Mouse (Mus musculus): ENCODE measurements around the gene Igsf21. TPM values are rescaled to one million over a fixed set of nuclear protein-coding genes. Genes with fewer than 3 reads are reported as not detected.

The Igsf21 gene
- polyA plus RNA-seq, 1 experiment: 42.0 TPM

DNA sequence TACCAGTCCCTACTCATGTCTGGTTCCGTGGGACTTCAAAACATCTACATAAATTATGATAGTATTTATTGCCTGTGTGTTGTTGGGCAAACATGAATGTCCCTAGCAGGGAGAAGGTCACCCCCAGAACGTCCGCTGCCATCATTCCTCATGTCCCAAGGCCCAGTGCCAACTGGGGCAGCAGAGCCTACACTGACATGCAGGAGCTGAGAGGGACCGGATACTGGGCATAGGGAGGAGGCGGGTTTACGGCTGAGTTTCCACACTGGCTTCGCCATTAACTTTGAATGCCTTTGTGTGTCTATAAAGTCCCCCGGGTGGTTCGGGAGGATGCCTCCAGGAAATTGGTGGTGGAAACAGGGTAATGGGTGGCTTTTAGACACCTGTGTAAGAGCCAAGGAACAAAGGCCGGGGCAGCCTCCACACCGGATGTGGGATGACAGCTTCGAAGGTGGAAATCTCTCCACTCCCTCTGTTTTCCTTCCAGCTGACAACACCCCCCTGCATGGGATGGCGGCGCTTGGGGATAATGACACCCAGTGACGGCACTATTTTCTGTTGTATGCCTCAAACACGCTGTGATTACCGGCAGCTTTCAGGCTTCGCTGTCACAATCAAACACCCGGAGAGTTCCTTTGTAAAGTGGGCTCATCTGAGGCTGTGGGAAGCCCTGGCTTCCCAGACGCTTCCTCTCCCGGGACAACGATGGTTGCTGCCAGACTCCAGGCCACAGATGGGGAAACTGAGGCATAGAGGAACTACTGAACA, 26.1 kb downstream of the Igsf21 start:
- Histone ChIP-seq H3K27ac (ENCODE audit: insufficient read depth, low read length) (no peak overlapping the region), H3K4me3 (ENCODE audit: insufficient read depth, low read length) (no peak overlapping the region), H3K4me1 (ENCODE audit: control insufficient read depth, insufficient read depth, low read length) (peaks cover 6% of the 10 kb centered on the region)
- TF ChIP-seq POLR2A (IDR thresholded peaks at IDR 0.05; ENCODE audit: extremely low read depth, insufficient read depth, low read length): no peak
- TF ChIP-seq CTCF (IDR thresholded peaks at IDR 0.05; ENCODE audit: extremely low read depth, insufficient read depth, low read length): no peak

- peak overlapping the region; percentile 58; the same call in 1 of the 2 replicates for H3K27ac ChIP-seq (ENCODE audit: insufficient read depth, low read length)
- no peak for TF ChIP-seq CTCF (IDR thresholded peaks at IDR 0.05; ENCODE audit: extremely low read depth, insufficient read depth, low read length)
- TF ChIP-seq POLR2A (IDR thresholded peaks at IDR 0.05; ENCODE audit: extremely low read depth, insufficient read depth, low read length): no peak
- peaks cover 4% of the 10 kb centered on the region for H3K4me1 ChIP-seq (ENCODE audit: control insufficient read depth, insufficient read depth, low read length)
- no peak overlapping the region for H3K4me3 ChIP-seq (ENCODE audit: insufficient read depth, low read length)
Measured at GRCm38 (mm10) chr4:140218853-140219852, 27.4 kb downstream of the Igsf21 start.

- TF ChIP-seq CTCF (IDR thresholded peaks at IDR 0.05; ENCODE audit: extremely low read depth, insufficient read depth, low read length): no peak
- TF ChIP-seq POLR2A (IDR thresholded peaks at IDR 0.05; ENCODE audit: extremely low read depth, insufficient read depth, low read length): no peak
Measured at GRCm38 (mm10) chr4:140218384-140218783, 28.2 kb downstream of the Igsf21 start.

DNA sequence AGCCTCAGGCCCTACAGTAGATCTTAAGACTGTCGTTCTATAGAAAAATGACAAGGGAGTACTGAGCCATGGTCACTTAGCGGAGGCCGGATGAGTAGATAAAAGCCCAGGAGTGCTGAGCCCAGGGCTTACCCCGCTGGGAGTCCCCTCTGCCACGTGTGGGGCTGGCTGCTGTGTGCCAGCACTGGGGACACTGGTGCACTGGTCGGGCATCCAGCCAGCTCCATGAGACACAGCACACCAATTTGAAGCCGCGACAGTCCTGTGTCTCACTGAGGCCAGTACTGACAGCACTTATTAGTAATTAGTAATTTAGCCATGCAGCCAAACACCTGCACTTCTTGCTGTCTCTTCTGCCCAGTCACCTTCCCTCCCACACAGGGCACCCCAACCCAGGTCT, 28.6 kb downstream of the Igsf21 start:
- Histone ChIP-seq H3K4me1 (ENCODE audit: control insufficient read depth, insufficient read depth, low read length) (peaks cover 4% of the 10 kb centered on the region), H3K27ac (ENCODE audit: insufficient read depth, low read length) (no peak overlapping the region), H3K4me3 (ENCODE audit: insufficient read depth, low read length) (no peak overlapping the region)
- TF ChIP-seq CTCF (IDR thresholded peaks at IDR 0.05; ENCODE audit: extremely low read depth, insufficient read depth, low read length): no peak
- TF ChIP-seq POLR2A (IDR thresholded peaks at IDR 0.05; ENCODE audit: extremely low read depth, insufficient read depth, low read length): no peak

More at GRCm38 (mm10) chr4:140218384-140218783, 28.2 kb downstream of the Igsf21 start:
- H3K4me3 ChIP-seq (ENCODE audit: insufficient read depth, low read length): no peak overlapping the region
- H3K27ac ChIP-seq (ENCODE audit: insufficient read depth, low read length): no peak overlapping the region
- H3K4me1 ChIP-seq (ENCODE audit: control insufficient read depth, insufficient read depth, low read length): peaks cover 4% of the 10 kb centered on the region

- no peak overlapping the region for H3K27ac ChIP-seq (ENCODE audit: insufficient read depth, low read length)
- TF ChIP-seq POLR2A (IDR thresholded peaks at IDR 0.05; ENCODE audit: extremely low read depth, insufficient read depth, low read length) (no peak), CTCF (IDR thresholded peaks at IDR 0.05; ENCODE audit: extremely low read depth, insufficient read depth, low read length) (no peak)
- H3K4me1 ChIP-seq (ENCODE audit: control insufficient read depth, insufficient read depth, low read length): peaks cover 2% of the 10 kb centered on the region
- H3K4me3 ChIP-seq (ENCODE audit: insufficient read depth, low read length): no peak overlapping the region
Measured at GRCm38 (mm10) chr4:140216096-140216495, 30.5 kb downstream of the Igsf21 start.

DNA sequence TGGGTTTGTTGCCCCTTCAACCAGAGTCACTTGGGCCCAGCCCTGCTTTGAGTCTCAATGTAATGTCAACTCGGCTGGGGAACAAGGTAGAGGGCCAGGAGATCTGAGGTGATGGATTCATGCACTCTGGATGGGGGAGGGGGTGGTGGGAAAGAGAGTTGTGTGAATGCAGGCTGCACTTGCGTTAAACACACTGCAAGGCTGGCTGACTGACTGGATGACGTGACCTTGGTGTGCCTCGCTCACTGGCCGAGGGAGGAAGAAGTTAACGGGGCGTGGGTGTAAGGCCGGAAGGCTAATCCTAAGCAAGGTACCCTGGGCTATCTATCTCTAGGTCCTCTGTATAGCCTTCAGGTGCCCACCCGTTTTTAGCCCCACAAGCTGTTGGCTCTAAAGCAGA, 31.4 kb downstream of the Igsf21 start:
- Histone ChIP-seq H3K4me1 (ENCODE audit: control insufficient read depth, insufficient read depth, low read length) (peaks cover 2% of the 10 kb centered on the region), H3K4me3 (ENCODE audit: insufficient read depth, low read length) (no peak overlapping the region), H3K27ac (ENCODE audit: insufficient read depth, low read length) (no peak overlapping the region)
- no peak for TF ChIP-seq POLR2A (IDR thresholded peaks at IDR 0.05; ENCODE audit: extremely low read depth, insufficient read depth, low read length)
- TF ChIP-seq CTCF (IDR thresholded peaks at IDR 0.05; ENCODE audit: extremely low read depth, insufficient read depth, low read length): no peak

GRCm38 (mm10) chr4:140214406-140214805, 32.2 kb downstream of the Igsf21 start:
- Histone ChIP-seq H3K4me3 (ENCODE audit: insufficient read depth, low read length) (no peak overlapping the region), H3K4me1 (ENCODE audit: control insufficient read depth, insufficient read depth, low read length) (peaks cover 2% of the 10 kb centered on the region), H3K27ac (ENCODE audit: insufficient read depth, low read length) (no peak overlapping the region)
- TF ChIP-seq CTCF (IDR thresholded peaks at IDR 0.05; ENCODE audit: extremely low read depth, insufficient read depth, low read length) (no peak), POLR2A (IDR thresholded peaks at IDR 0.05; ENCODE audit: extremely low read depth, insufficient read depth, low read length) (no peak)

DNA sequence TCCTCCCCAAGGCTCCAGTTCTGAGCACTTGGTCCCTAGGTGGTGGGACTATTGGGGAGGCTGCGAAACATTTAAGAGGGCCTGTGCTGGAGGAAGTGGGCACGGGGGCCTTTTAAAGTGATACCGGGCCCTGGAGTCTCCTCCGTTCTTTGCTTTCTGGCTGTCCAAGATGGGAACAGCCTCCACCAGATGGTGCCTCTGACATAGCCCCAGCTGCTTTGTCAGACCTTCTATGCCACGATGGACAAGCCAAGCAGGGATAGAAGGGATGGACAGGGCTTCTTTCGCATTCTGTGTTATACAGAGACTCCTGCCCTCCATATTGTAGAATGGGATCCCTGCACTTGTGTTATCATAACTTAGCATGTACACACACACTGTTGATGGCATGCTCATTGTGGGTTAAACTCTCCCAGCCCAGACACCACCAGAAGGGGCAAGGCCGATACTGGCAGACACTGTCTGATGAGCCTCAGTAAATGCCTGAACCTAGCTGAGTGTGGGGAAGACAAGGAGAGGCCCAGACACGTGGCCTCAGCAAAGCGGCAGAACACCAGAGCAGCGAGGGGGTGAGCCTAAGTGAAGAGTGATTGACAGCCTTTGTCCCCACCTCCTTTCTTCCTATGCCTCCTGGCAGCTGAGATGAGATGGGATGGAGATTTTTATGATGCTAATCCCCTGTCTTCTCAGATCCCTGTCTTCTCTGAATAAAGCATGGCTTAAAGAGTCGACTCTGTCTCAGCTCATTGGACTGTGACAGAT, 36.3 kb downstream of the Igsf21 start:
- no peak overlapping the region for H3K4me3 ChIP-seq (ENCODE audit: insufficient read depth, low read length)
- no peaks in the 10 kb centered on the region for H3K4me1 ChIP-seq (ENCODE audit: control insufficient read depth, insufficient read depth, low read length)
- H3K27ac ChIP-seq (ENCODE audit: insufficient read depth, low read length): no peak overlapping the region
- TF ChIP-seq CTCF (IDR thresholded peaks at IDR 0.05; ENCODE audit: extremely low read depth, insufficient read depth, low read length): no peak
- TF ChIP-seq POLR2A (IDR thresholded peaks at IDR 0.05; ENCODE audit: extremely low read depth, insufficient read depth, low read length): no peak

DNA sequence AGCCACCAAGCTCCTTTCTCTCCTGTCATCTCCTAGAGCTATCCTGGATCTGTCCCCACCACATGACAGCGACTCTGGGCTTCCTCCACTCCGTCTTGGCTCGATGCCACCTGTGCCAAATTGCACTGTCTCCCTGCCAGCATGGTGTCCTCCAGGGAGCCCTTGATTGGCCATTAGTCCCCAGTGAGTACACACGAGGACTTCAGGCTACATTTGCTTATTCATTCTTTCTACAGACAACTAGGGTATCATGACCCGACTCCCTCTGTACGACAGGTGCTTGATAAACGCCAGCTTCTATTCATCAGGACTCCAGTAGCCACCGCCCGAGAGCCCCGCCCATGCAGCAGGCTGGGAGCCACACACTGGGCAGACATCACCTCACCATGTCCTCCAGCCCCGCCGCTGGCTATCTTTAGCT, 40.8 kb downstream of the Igsf21 start:
- no peak for TF ChIP-seq POLR2A (IDR thresholded peaks at IDR 0.05; ENCODE audit: extremely low read depth, insufficient read depth, low read length)
- no peak for TF ChIP-seq CTCF (IDR thresholded peaks at IDR 0.05; ENCODE audit: extremely low read depth, insufficient read depth, low read length)
- no peak overlapping the region for H3K27ac ChIP-seq (ENCODE audit: insufficient read depth, low read length)
- H3K4me3 ChIP-seq (ENCODE audit: insufficient read depth, low read length): no peak overlapping the region
- no peaks in the 10 kb centered on the region for H3K4me1 ChIP-seq (ENCODE audit: control insufficient read depth, insufficient read depth, low read length)

Data from cortical plate, adult 2 months (tissue).